Mouse (Mus musculus) midbrain, embryonic 16.5 days (tissue): Measurements from ENCODE around the gene Clec4g. TPM values are rescaled to one million over a fixed set of nuclear protein-coding genes. Genes with fewer than 3 reads are reported as not detected.

Experiments used
- polyA plus RNA-seq: library from polyadenylated mRNA; unstranded; fragments of >200 nt; fragmentation: Nextera tagmentation; extraction: Ambion mirVana; gene quantifications from 2 replicates; pipeline ENCODE4 v1.2.1, GENCODE M21; 2015

The Clec4g gene
- polyA plus RNA-seq, 1 experiment from 2014 or later, result not detected

Other genes starting within 250 kb of the Clec4g start
- 0.31 and 0.46 TPM in 2 replicates for gene Tex45, start 249.8 kb downstream of the Clec4g start, polyA plus RNA-seq
- 65.8 and 75.3 TPM in 2 replicates for gene Zfp358, start 227.5 kb downstream of the Clec4g start, polyA plus RNA-seq
- gene Mcoln1, start 220.2 kb downstream of the Clec4g start, polyA plus RNA-seq, result 121 and 129 TPM in 2 replicates
- 43.6 and 49.8 TPM in 2 replicates for gene Pnpla6, start 205.3 kb downstream of the Clec4g start, polyA plus RNA-seq
- gene C330021F23Rik, start 152.7 kb downstream of the Clec4g start, polyA plus RNA-seq, result 0.39 and 0.60 TPM in 2 replicates
- gene Camsap3, start 133.4 kb downstream of the Clec4g start, polyA plus RNA-seq, result 45.1 and 48.7 TPM in 2 replicates
- gene Xab2, start 99.3 kb downstream of the Clec4g start, polyA plus RNA-seq, result 51.8 and 52.4 TPM in 2 replicates
- gene Pet100, start 99.1 kb downstream of the Clec4g start, polyA plus RNA-seq, result 63.5 and 68.0 TPM in 2 replicates
- 1.7 and 2.5 TPM in 2 replicates for gene Pcp2, start 95.1 kb downstream of the Clec4g start, polyA plus RNA-seq
- gene Stxbp2, start 89.7 kb downstream of the Clec4g start, polyA plus RNA-seq, result 41.4 and 46.2 TPM in 2 replicates
- gene Retn, start 64.9 kb downstream of the Clec4g start, polyA plus RNA-seq, result 0.33 and 1.0 TPM in 2 replicates
- gene Mcemp1, start 54.9 kb downstream of the Clec4g start, polyA plus RNA-seq, result 0.19 and 0.24 TPM in 2 replicates
- 16.8 and 20.9 TPM in 2 replicates for gene Fcor, start 48.3 kb downstream of the Clec4g start, polyA plus RNA-seq
- 71.6 and 72.5 TPM in 2 replicates for gene Trappc5, start 44.4 kb downstream of the Clec4g start, polyA plus RNA-seq
- gene Fcer2a, start 26.5 kb downstream of the Clec4g start, polyA plus RNA-seq, result 0.57 and 0.63 TPM in 2 replicates
- not detected in 2 replicates for gene Cd209a, start 28.3 kb upstream of the Clec4g start, polyA plus RNA-seq
- gene Cd209e, start 133.7 kb upstream of the Clec4g start, polyA plus RNA-seq, result not detected in 2 replicates
- not detected in 2 replicates for gene Cd209d, start 157.9 kb upstream of the Clec4g start, polyA plus RNA-seq
- not detected in 2 replicates for gene Cd209b, start 206.2 kb upstream of the Clec4g start, polyA plus RNA-seq
- gene Cd209c, start 234.1 kb upstream of the Clec4g start, polyA plus RNA-seq, result 0.41 and 0.60 TPM in 2 replicates